Mouse (Mus musculus): Measurements from ENCODE around the gene Taf3. TPM values are rescaled to one million over a fixed set of nuclear protein-coding genes. Genes with fewer than 3 reads are reported as not detected.

Gene Taf3
- polyA plus RNA-seq, 1 experiment from 2014 or later: 15.9 TPM

DNA sequence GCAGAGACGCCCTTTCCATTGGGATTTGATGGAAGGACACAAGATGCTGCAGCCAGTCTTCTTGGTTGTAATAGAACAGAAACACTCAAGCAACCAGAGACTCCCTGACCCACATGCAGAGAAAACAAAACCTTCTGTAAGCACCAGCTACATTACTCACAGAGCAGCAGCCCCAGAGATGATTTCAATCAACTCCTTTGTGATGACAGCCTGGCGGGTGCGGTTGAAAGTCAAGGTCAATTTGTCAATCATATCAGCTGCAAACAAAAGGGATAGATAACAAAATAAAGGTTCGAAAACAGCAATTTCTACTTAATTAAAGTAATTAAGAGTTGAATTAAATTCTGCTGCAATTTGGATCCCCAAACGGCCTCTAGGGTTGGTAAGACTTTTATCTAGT, 10.4 kb upstream of the Taf3 start:
- H3K36me3 ChIP-seq: peaks cover 89% of the 10 kb centered on the region
- ATAC-seq (ENCODE audit: insufficient number of reproducible peaks, insufficient read depth, low FRiP score, low TSS enrichment, low read depth): no peak
- H3K9ac ChIP-seq (replicated peaks): no peak overlapping the region
- no peaks in the 10 kb centered on the region for H3K27me3 ChIP-seq
- no peaks in the 10 kb centered on the region for H3K4me1 ChIP-seq (replicated peaks)
- H3K4me3 ChIP-seq (replicated peaks): no peak overlapping the region
- WGBS: 86% methylated on average over 5 of the region's 5 CpGs
- H3K9me3 ChIP-seq: no peaks in the 10 kb centered on the region
- H3K4me2 ChIP-seq: no peak overlapping the region
- H3K27ac ChIP-seq: no peak overlapping the region

- peaks cover 31% of the 10 kb centered on the region for H3K36me3 ChIP-seq
- H3K27me3 ChIP-seq: no peaks in the 10 kb centered on the region
- H3K4me1 ChIP-seq (replicated peaks): peaks cover 12% of the 10 kb centered on the region
- no peak overlapping the region for H3K4me2 ChIP-seq
- no peak for ATAC-seq (ENCODE audit: insufficient number of reproducible peaks, insufficient read depth, low FRiP score, low TSS enrichment, low read depth)
- no peak overlapping the region for H3K4me3 ChIP-seq (replicated peaks)
- no peaks in the 10 kb centered on the region for H3K9me3 ChIP-seq
- H3K9ac ChIP-seq (replicated peaks): no peak overlapping the region
- 91% methylated on average over 1 of the region's 1 CpGs for WGBS
- no peak overlapping the region for H3K27ac ChIP-seq
Measured at GRCm38 (mm10) chr2:10051996-10052395, 3.6 kb upstream of the Taf3 start.

DNA sequence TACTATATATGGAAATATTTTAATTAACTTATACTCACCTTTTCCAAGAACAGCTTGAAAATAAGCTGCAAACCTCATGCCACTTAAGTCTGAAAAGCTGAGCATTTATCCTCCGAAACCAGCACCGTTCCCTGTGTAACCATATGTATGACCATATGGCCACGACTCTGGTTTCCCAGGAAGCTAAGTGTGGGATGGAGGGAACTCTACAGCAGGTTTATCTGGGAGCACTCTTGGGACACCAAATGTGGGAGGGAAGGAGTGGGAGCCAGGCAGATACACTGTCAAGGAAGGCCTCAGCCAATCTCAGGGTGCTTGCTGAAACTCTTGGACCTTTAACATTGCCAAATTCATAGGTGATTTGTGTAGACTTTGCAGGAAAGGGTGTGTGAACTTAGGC, 2.5 kb upstream of the Taf3 start:
- H3K27ac ChIP-seq: no peak overlapping the region
- no peak overlapping the region for H3K4me2 ChIP-seq
- H3K9ac ChIP-seq (replicated peaks): no peak overlapping the region
- peaks cover 22% of the 10 kb centered on the region for H3K4me1 ChIP-seq (replicated peaks)
- H3K9me3 ChIP-seq: no peaks in the 10 kb centered on the region
- H3K36me3 ChIP-seq: peaks cover 21% of the 10 kb centered on the region
- ATAC-seq (ENCODE audit: insufficient number of reproducible peaks, insufficient read depth, low FRiP score, low TSS enrichment, low read depth): no peak
- H3K4me3 ChIP-seq (replicated peaks): no peak overlapping the region
- WGBS: 84% methylated on average over 3 of the region's 3 CpGs
- no peaks in the 10 kb centered on the region for H3K27me3 ChIP-seq

DNA sequence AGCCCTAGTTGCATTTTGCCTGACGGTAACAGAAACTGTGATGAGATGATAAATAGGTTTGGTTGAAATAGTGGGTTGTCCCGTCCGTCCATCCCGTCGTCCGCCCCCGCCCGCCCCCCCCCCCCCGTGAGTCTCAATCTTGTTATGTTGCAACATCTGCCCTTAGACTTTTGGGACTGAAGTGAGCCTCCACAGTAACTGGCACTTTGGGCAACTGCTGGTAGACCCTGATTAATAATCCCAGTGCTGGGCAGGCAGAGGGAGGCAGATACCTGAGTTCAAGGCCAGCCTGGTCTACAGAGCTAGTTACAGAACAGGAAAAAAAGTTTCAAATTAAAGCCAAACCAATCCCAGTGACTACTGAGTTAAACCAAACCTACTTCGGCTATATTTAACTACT, 1.1 kb upstream of the Taf3 start:
- H3K4me3 ChIP-seq (replicated peaks): peak overlapping the region; percentile 85
- WGBS: 16% methylated on average over 10 of the region's 10 CpGs
- ATAC-seq (ENCODE audit: insufficient number of reproducible peaks, insufficient read depth, low FRiP score, low TSS enrichment, low read depth): no peak
- peak overlapping the region; percentile 83 for H3K4me2 ChIP-seq
- H3K27me3 ChIP-seq: no peaks in the 10 kb centered on the region
- H3K27ac ChIP-seq: no peak overlapping the region
- H3K9me3 ChIP-seq: no peaks in the 10 kb centered on the region
- H3K36me3 ChIP-seq: peaks cover 8% of the 10 kb centered on the region; the same call in 1 of the 2 replicates
- peaks cover 22% of the 10 kb centered on the region for H3K4me1 ChIP-seq (replicated peaks)
- H3K9ac ChIP-seq (replicated peaks): 0 out of 2 replicates have a peak overlapping the region, but pooled peaks have one; percentile 23

- peaks cover 22% of the 10 kb centered on the region for H3K4me1 ChIP-seq (replicated peaks)
- H3K9me3 ChIP-seq: no peaks in the 10 kb centered on the region
- peak overlapping the region; percentile 64 for H3K27ac ChIP-seq
- under 1% methylated on average over 47 of the region's 47 CpGs for WGBS
- peak; percentile 79 for ATAC-seq (ENCODE audit: insufficient number of reproducible peaks, insufficient read depth, low FRiP score, low TSS enrichment, low read depth)
- H3K27me3 ChIP-seq: no peaks in the 10 kb centered on the region
- peak overlapping the region; percentile 84 for H3K9ac ChIP-seq (replicated peaks)
- H3K36me3 ChIP-seq: no peaks in the 10 kb centered on the region
- H3K4me2 ChIP-seq: peak overlapping the region; percentile 83
- H3K4me3 ChIP-seq (replicated peaks): peak overlapping the region; percentile 85
Measured at GRCm38 (mm10) chr2:10047758-10048436, 499 bp downstream of the Taf3 start.

- Histone ChIP-seq H3K4me1 (replicated peaks) (peaks cover 8% of the 10 kb centered on the region), H3K36me3 (peaks cover 14% of the 10 kb centered on the region), H3K4me2 (no peak overlapping the region), H3K4me3 (replicated peaks) (no peak overlapping the region), H3K9ac (replicated peaks) (no peak overlapping the region), H3K9me3 (no peaks in the 10 kb centered on the region), H3K27ac (no peak overlapping the region), H3K27me3 (no peaks in the 10 kb centered on the region)
- no peak for ATAC-seq (ENCODE audit: insufficient number of reproducible peaks, insufficient read depth, low FRiP score, low TSS enrichment, low read depth)
- WGBS: 85% methylated on average over 3 of the region's 3 CpGs
Measured at GRCm38 (mm10) chr2:10034976-10035375, 13.4 kb downstream of the Taf3 start.

DNA sequence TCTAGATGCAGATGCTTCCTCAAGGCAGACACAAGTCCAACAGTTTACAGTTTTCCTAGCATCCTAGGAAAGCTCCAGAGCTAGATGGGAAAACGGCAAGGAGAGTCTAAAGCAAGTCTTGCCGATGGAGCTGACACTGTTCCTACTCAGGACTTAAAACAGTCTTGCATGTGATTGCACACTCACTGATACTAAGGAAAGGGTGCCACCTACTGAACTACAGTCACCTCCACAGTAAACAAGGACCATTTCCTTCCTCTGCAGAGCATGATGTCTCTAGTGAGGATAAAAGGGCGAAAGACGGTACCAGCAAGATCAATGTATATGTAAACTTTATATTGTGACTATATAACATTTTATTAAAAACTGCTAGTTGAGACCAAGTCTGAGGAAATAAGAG, 14.7 kb downstream of the Taf3 start:
- H3K4me2 ChIP-seq: no peak overlapping the region
- H3K27me3 ChIP-seq: no peaks in the 10 kb centered on the region
- no peaks in the 10 kb centered on the region for H3K9me3 ChIP-seq
- H3K4me1 ChIP-seq (replicated peaks): peaks cover 8% of the 10 kb centered on the region
- H3K4me3 ChIP-seq (replicated peaks): no peak overlapping the region
- H3K36me3 ChIP-seq: peaks cover 1% of the 10 kb centered on the region
- no peak for ATAC-seq (ENCODE audit: insufficient number of reproducible peaks, insufficient read depth, low FRiP score, low TSS enrichment, low read depth)
- 68% methylated on average over 4 of the region's 4 CpGs for WGBS
- H3K9ac ChIP-seq (replicated peaks): no peak overlapping the region
- no peak overlapping the region for H3K27ac ChIP-seq

- Histone ChIP-seq H3K9me3 (no peaks in the 10 kb centered on the region), H3K36me3 (no peaks in the 10 kb centered on the region), H3K27ac (no peak overlapping the region), H3K27me3 (no peaks in the 10 kb centered on the region), H3K4me3 (replicated peaks) (no peak overlapping the region), H3K9ac (replicated peaks) (no peak overlapping the region), H3K4me1 (replicated peaks) (peaks cover 8% of the 10 kb centered on the region), H3K4me2 (no peak overlapping the region)
- WGBS: 69% methylated on average over 7 of the region's 7 CpGs
- ATAC-seq (ENCODE audit: insufficient number of reproducible peaks, insufficient read depth, low FRiP score, low TSS enrichment, low read depth): no peak
Measured at GRCm38 (mm10) chr2:10029755-10030154, 18.6 kb downstream of the Taf3 start.

- ATAC-seq (ENCODE audit: insufficient number of reproducible peaks, insufficient read depth, low FRiP score, low TSS enrichment, low read depth): no peak
- H3K27ac ChIP-seq: no peak overlapping the region
- H3K4me3 ChIP-seq (replicated peaks): no peak overlapping the region
- no peaks in the 10 kb centered on the region for H3K9me3 ChIP-seq
- H3K27me3 ChIP-seq: no peaks in the 10 kb centered on the region
- H3K4me2 ChIP-seq: no peak overlapping the region
- no peak overlapping the region for H3K9ac ChIP-seq (replicated peaks)
- H3K36me3 ChIP-seq: no peaks in the 10 kb centered on the region
- WGBS: 79% methylated on average over 6 of the region's 6 CpGs
- no peaks in the 10 kb centered on the region for H3K4me1 ChIP-seq (replicated peaks)
Measured at GRCm38 (mm10) chr2:10024264-10024663, 24.1 kb downstream of the Taf3 start.

- 91% methylated on average over 11 of the region's 11 CpGs for WGBS
- ATAC-seq (ENCODE audit: insufficient number of reproducible peaks, insufficient read depth, low FRiP score, low TSS enrichment, low read depth): no peak
- H3K27me3 ChIP-seq: no peaks in the 10 kb centered on the region
Measured at GRCm38 (mm10) chr2:10021296-10021695, 27.1 kb downstream of the Taf3 start.

DNA sequence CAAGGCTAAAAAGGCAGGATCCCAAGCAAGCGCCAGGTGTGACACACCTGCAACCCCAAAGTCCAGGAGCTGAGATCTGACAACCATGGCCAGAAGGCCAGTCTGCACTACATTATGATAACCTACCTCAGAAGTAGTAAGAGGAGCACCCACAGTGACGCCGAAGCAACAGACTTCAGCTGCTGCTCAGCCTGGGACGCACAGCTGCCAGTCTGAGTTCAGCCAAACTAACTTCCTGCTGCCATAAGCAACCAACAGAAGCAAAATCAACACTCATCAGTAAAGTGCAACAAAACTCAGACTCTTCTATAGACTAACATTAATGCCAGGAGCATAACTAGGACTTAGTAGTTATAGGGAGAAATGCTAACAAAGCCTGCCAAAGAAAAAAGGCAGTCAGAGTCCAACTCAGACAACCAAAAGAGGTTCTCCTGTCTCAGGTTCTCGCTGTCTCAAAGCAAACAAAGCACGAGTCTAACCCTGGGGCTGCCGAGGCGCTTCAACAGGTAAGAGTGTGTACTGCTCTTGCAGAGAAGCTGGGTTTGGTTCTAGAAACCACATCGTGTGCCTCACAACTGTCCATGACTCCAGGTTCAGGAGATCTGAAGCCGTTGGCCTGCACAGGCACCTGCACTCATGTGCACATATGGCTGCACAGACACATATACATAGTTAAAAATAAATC, 33.3 kb downstream of the Taf3 start:
- no peaks in the 10 kb centered on the region for H3K9me3 ChIP-seq
- no peak for ATAC-seq (ENCODE audit: insufficient number of reproducible peaks, insufficient read depth, low FRiP score, low TSS enrichment, low read depth)
- H3K27ac ChIP-seq: no peak overlapping the region
- WGBS: 87% methylated on average over 10 of the region's 10 CpGs
- H3K27me3 ChIP-seq: no peaks in the 10 kb centered on the region
- peaks cover 1% of the 10 kb centered on the region; the same call in 1 of the 2 replicates for H3K4me1 ChIP-seq (replicated peaks)
- H3K4me2 ChIP-seq: no peak overlapping the region
- no peaks in the 10 kb centered on the region for H3K36me3 ChIP-seq
- no peak overlapping the region for H3K4me3 ChIP-seq (replicated peaks)
- no peak overlapping the region for H3K9ac ChIP-seq (replicated peaks)

More at GRCm38 (mm10) chr2:10021296-10021695, 27.1 kb downstream of the Taf3 start:
- Histone ChIP-seq H3K9ac (replicated peaks) (no peak overlapping the region), H3K36me3 (no peaks in the 10 kb centered on the region), H3K27ac (no peak overlapping the region), H3K4me2 (no peak overlapping the region), H3K9me3 (no peaks in the 10 kb centered on the region), H3K4me3 (replicated peaks) (no peak overlapping the region), H3K4me1 (replicated peaks) (no peaks in the 10 kb centered on the region)

All from limb, embryonic 12.5 days (tissue).